ENCODE assay signal across 8 mouse cellular contexts in genomic region chr17:8164701-8165607, GRCm38 (mm10). TPM values are rescaled to one million over a fixed set of nuclear protein-coding genes. Genes with fewer than 3 reads are reported as not detected.
A peak's percentile ranks its signal among the peaks of the same experiment; 100 is the strongest.
DNase-seq lines count a peak whose midpoint lies in the region; ATAC-seq and TF ChIP-seq lines count a peak whose summit lies in the region.
"Not testable (repeated sequence)": the region's sequence is repeated elsewhere in the genome, so short reads cannot be mapped to it uniquely, and the experiment has no call there.

TSS of gene Fgfr1op (plus strand) at chr17:8165501.

- not testable (repeated sequence) for TF ChIP-seq POLR2A in brain, embryonic 14.5 days (IDR thresholded peaks at IDR 0.05; ENCODE audit: borderline replicate concordance, extremely low read depth, insufficient read depth, insufficient read length, poor library complexity, severe bottlenecking)

- 2% methylated on average over 21 of the region's 55 CpGs for WGBS in forebrain, embryonic 12.5 days
- under 1% methylated on average over 9 of the region's 55 CpGs for WGBS in heart, embryonic 14.5 days
- 2% methylated on average over 12 of the region's 55 CpGs for WGBS in kidney, embryonic 14.5 days
- 1% methylated on average over 22 of the region's 55 CpGs for WGBS in limb, embryonic 12.5 days
- 5% methylated on average over 11 of the region's 55 CpGs for WGBS in midbrain, embryonic 11.5 days

- H3K27ac ChIP-seq in forebrain, embryonic 12.5 days: 0 out of 2 replicates have a peak within 1 kb of the TSS, but pooled peaks have one; percentile 56
- peak within 1 kb of the TSS in 1 of 2 experiments; percentile 33; a peak in 1 of 4 replicates for H3K27ac ChIP-seq in heart, embryonic 14.5 days (replicated peaks in 1 of 2; ENCODE audit: control insufficient read depth in 1 of 2, insufficient read depth in 1 of 2, low read depth in 2 of 2, low read length in 2 of 2)
- H3K27ac ChIP-seq in kidney, embryonic 14.5 days (ENCODE audit: low read depth, low read length); midbrain, embryonic 11.5 days (ENCODE audit: low read depth, low read length): not testable (repeated sequence)
- 0 out of 2 replicates have a peak within 1 kb of the TSS, but pooled peaks have one; percentile 56 for H3K27ac ChIP-seq in limb, embryonic 12.5 days

- H3K27me3 ChIP-seq in forebrain, embryonic 12.5 days; heart, embryonic 14.5 days (ENCODE audit: control insufficient read depth, insufficient read depth, low read length); kidney, embryonic 14.5 days (ENCODE audit: control insufficient read depth, insufficient read depth, low read length); limb, embryonic 12.5 days; midbrain, embryonic 11.5 days (ENCODE audit: control insufficient read depth, insufficient read depth, low read length): not testable (repeated sequence)

- not testable (repeated sequence) for H3K9me3 ChIP-seq in forebrain, embryonic 12.5 days; heart, embryonic 14.5 days (ENCODE audit: control insufficient read depth, low read length); kidney, embryonic 14.5 days (ENCODE audit: control insufficient read depth, low read length); limb, embryonic 12.5 days; midbrain, embryonic 11.5 days (ENCODE audit: control insufficient read depth, low read length)

- H3K4me3 ChIP-seq in forebrain, embryonic 12.5 days (replicated peaks): peak within 1 kb of the TSS; percentile 53
- peak within 1 kb of the TSS; percentile 48 to 67 for H3K4me3 ChIP-seq in heart, embryonic 14.5 days (ENCODE audit: control insufficient read depth in 1 of 2, insufficient read depth in 1 of 2, low read depth in 1 of 2, low read length in 2 of 2)
- peak within 1 kb of the TSS; percentile 46 for H3K4me3 ChIP-seq in kidney, embryonic 14.5 days (ENCODE audit: low read length)
- peak within 1 kb of the TSS; percentile 51 for H3K4me3 ChIP-seq in limb, embryonic 12.5 days (replicated peaks)
- H3K4me3 ChIP-seq in midbrain, embryonic 11.5 days (ENCODE audit: low read depth, low read length): peak within 1 kb of the TSS; percentile 46

- not testable (repeated sequence) for H3K36me3 ChIP-seq in forebrain, embryonic 12.5 days (replicated peaks); kidney, embryonic 14.5 days (ENCODE audit: control insufficient read depth, insufficient read depth, low read length); midbrain, embryonic 11.5 days (ENCODE audit: control insufficient read depth, insufficient read depth, low read length)
- H3K36me3 ChIP-seq in heart, embryonic 14.5 days (ENCODE audit: control insufficient read depth, insufficient read depth, low read length): peaks cover 14% of the 10 kb centered on the region
- H3K36me3 ChIP-seq in limb, embryonic 12.5 days: peaks cover 11% of the 10 kb centered on the region

- TF ChIP-seq CTCF in brain, embryonic 14.5 days (IDR thresholded peaks at IDR 0.05; ENCODE audit: borderline replicate concordance, extremely low read depth, insufficient read depth, insufficient read length): not testable (repeated sequence)

- ATAC-seq in forebrain, embryonic 12.5 days (ENCODE audit: low FRiP score): peak; percentile 97
- peak; percentile 98 for ATAC-seq in heart, embryonic 14.5 days (ENCODE audit: insufficient number of reproducible peaks, insufficient read depth, low FRiP score, low read depth)
- ATAC-seq in kidney, embryonic 14.5 days (ENCODE audit: low FRiP score, low TSS enrichment): peak; percentile 98
- peak; percentile 97 for ATAC-seq in limb, embryonic 12.5 days (ENCODE audit: insufficient number of reproducible peaks, insufficient read depth, low FRiP score, low TSS enrichment, low read depth)
- peak; percentile 98 for ATAC-seq in midbrain, embryonic 11.5 days (ENCODE audit: low FRiP score)

- peak; percentile 35 for DNase-seq in CD4-positive helper T cell, adult 2 months (ENCODE audit: low read depth, low spot score)
- peak; percentile 23 for DNase-seq in brain, embryonic 14.5 days (ENCODE audit: low read depth)
- DNase-seq in midbrain, embryonic 11.5 days (ENCODE audit: low spot score, missing footprints): peak; percentile 84
- DNase-seq in spleen, adult 18-20 months: peak; percentile 58 to 69

- not testable (repeated sequence) for H3K4me1 ChIP-seq in forebrain, embryonic 12.5 days; heart, embryonic 14.5 days (ENCODE audit: control insufficient read depth in 2 of 2, insufficient read depth in 2 of 2, low read length in 2 of 2); kidney, embryonic 14.5 days (ENCODE audit: control insufficient read depth, insufficient read depth, low read length); limb, embryonic 12.5 days (replicated peaks); midbrain, embryonic 11.5 days (ENCODE audit: control insufficient read depth, insufficient read depth, low read length)

- peak within 1 kb of the TSS; percentile 50 for H3K4me2 ChIP-seq in forebrain, embryonic 12.5 days
- H3K4me2 ChIP-seq in heart, embryonic 14.5 days (ENCODE audit: low read length): peak within 1 kb of the TSS; percentile 52
- peak within 1 kb of the TSS; percentile 36 for H3K4me2 ChIP-seq in kidney, embryonic 14.5 days (replicated peaks; ENCODE audit: low read depth, low read length)
- peak within 1 kb of the TSS; percentile 50 for H3K4me2 ChIP-seq in limb, embryonic 12.5 days
- H3K4me2 ChIP-seq in midbrain, embryonic 11.5 days: peak within 1 kb of the TSS; percentile 37

- H3K9ac ChIP-seq in forebrain, embryonic 12.5 days: peak within 1 kb of the TSS; percentile 57
- H3K9ac ChIP-seq in heart, embryonic 14.5 days (ENCODE audit: low read length): peak within 1 kb of the TSS; percentile 71
- peak within 1 kb of the TSS; percentile 60 for H3K9ac ChIP-seq in kidney, embryonic 14.5 days (ENCODE audit: low read depth, low read length)
- peak within 1 kb of the TSS; percentile 52; the same call in 1 of the 2 replicates for H3K9ac ChIP-seq in limb, embryonic 12.5 days (replicated peaks)
- peak within 1 kb of the TSS; percentile 49 for H3K9ac ChIP-seq in midbrain, embryonic 11.5 days (ENCODE audit: low read length)

RNA-seq across cellular contexts. Expression of gene Fgfr1op, which starts in this region (rescaled TPM):
- 14.1 and 14.6 TPM in 2 replicates for polyA plus RNA-seq in brain, embryonic 14.5 days (2012; rRNA removed)
- polyA plus RNA-seq in forebrain, embryonic 12.5 days (2016; fragmentation: Nextera tagmentation; extraction: Ambion mirVana): 39.6 and 41.6 TPM in 2 replicates
- 24.4 and 27.2 TPM in 2 replicates for polyA plus RNA-seq in heart, embryonic 14.5 days (2014; fragmentation: Nextera tagmentation; extraction: Ambion mirVana)
- 31.1 and 50.4 TPM in 2 replicates for polyA plus RNA-seq in kidney, embryonic 14.5 days (2014; fragmentation: Nextera tagmentation; extraction: Ambion mirVana)
- polyA plus RNA-seq in limb, embryonic 12.5 days (2016; fragmentation: Nextera tagmentation; extraction: Ambion mirVana): 46.1 and 49.8 TPM in 2 replicates
- 61.3 and 62.3 TPM in 2 replicates for polyA plus RNA-seq in midbrain, embryonic 11.5 days (2014; fragmentation: Nextera tagmentation; extraction: Ambion mirVana)

Comparison
In these comparisons a context has a peak if more than half of its experiments do, and no peak if none do; other contexts are left out.
1. DNase-seq: peak in every context shown above with its lines; median percentile 84 in midbrain, embryonic 11.5 days; 64 in spleen, adult 18-20 months; 35 in CD4-positive helper T cell, adult 2 months; 23 in brain, embryonic 14.5 days.